Mouse (Mus musculus): ENCODE measurements at regions not wholly inside any gene's neighbourhood (a gene's known extent, or its start where the extent isn't known, plus 50 kb on each side); places are given as distances from the start of the nearest gene placed in this dataset.

- ATAC-seq (replicated peaks; ENCODE audit: poor library complexity): no peak
Measured at GRCm38 (mm10) chr12:12715528-12715927, 226.2 kb downstream of the Mycn start.

GRCm38 (mm10) chr12:12710184-12710609 is 231.5 kb downstream of the Mycn start:
- no peak for ATAC-seq (replicated peaks; ENCODE audit: poor library complexity)

GRCm38 (mm10) chr12:12708954-12709523 is 232.7 kb downstream of the Mycn start:
- ATAC-seq (replicated peaks; ENCODE audit: poor library complexity): no peak

- ATAC-seq (replicated peaks; ENCODE audit: poor library complexity): no peak
Measured at GRCm38 (mm10) chr12:12706326-12706920, 235.3 kb downstream of the Mycn start.

GRCm38 (mm10) chr12:12701735-12702134 is 240.0 kb downstream of the Mycn start:
- no peak for ATAC-seq (replicated peaks; ENCODE audit: poor library complexity)

GRCm38 (mm10) chr12:12701060-12701667 is 240.6 kb downstream of the Mycn start:
- ATAC-seq (replicated peaks; ENCODE audit: poor library complexity): no peak

- no peak for ATAC-seq (replicated peaks; ENCODE audit: poor library complexity)
Measured at GRCm38 (mm10) chr12:12693838-12694777, 247.6 kb downstream of the Mycn start.

- ATAC-seq (replicated peaks; ENCODE audit: poor library complexity): no peak
Measured at GRCm38 (mm10) chr12:12687376-12687775, 254.3 kb downstream of the Mycn start.

- ATAC-seq (replicated peaks; ENCODE audit: poor library complexity): no peak
Measured at GRCm38 (mm10) chr12:12685217-12685522, 256.5 kb downstream of the Mycn start.

- ATAC-seq (replicated peaks; ENCODE audit: poor library complexity): no peak
Measured at GRCm38 (mm10) chr12:12684481-12685216, 257.1 kb downstream of the Mycn start.

- peak; percentile 29 for ATAC-seq (replicated peaks; ENCODE audit: poor library complexity)
Measured at GRCm38 (mm10) chr12:12683733-12684470, 257.8 kb downstream of the Mycn start.

GRCm38 (mm10) chr12:12681101-12681500 is 260.6 kb downstream of the Mycn start:
- no peak for ATAC-seq (replicated peaks; ENCODE audit: poor library complexity)

GRCm38 (mm10) chr12:12680371-12680921 is 261.3 kb downstream of the Mycn start:
- no peak for ATAC-seq (replicated peaks; ENCODE audit: poor library complexity)

- ATAC-seq (replicated peaks; ENCODE audit: poor library complexity): no peak
Measured at GRCm38 (mm10) chr12:12676676-12677075, 265.0 kb downstream of the Mycn start.

GRCm38 (mm10) chr12:12669931-12670330 is 271.8 kb downstream of the Mycn start:
- ATAC-seq (replicated peaks; ENCODE audit: poor library complexity): no peak

- no peak for ATAC-seq (replicated peaks; ENCODE audit: poor library complexity)
Measured at GRCm38 (mm10) chr12:12668919-12669318, 272.8 kb downstream of the Mycn start.

GRCm38 (mm10) chr12:12655611-12656010 is 286.1 kb downstream of the Mycn start:
- ATAC-seq (replicated peaks; ENCODE audit: poor library complexity): no peak

GRCm38 (mm10) chr12:12655184-12655583 is 286.5 kb downstream of the Mycn start:
- ATAC-seq (replicated peaks; ENCODE audit: poor library complexity): no peak

- ATAC-seq (replicated peaks; ENCODE audit: poor library complexity): no peak
Measured at GRCm38 (mm10) chr12:12652361-12652760, 289.4 kb downstream of the Mycn start.

GRCm38 (mm10) chr12:12650309-12650708 is 291.4 kb downstream of the Mycn start:
- peak; percentile 77 for ATAC-seq (replicated peaks; ENCODE audit: poor library complexity)

Data from megakaryocyte progenitor cell, adult 5-6 weeks (primary cell).